Mouse (Mus musculus) thymus, postnatal 10 days (tissue): Measurements from ENCODE around the gene Ak1.

Experiments used
- DNase-seq, 2 experiments: peaks; one replicate each; pipeline ENCODE4 v3.0.0; 2021; ENCODE audit warnings: low spot score in 2 of 2

The Ak1 gene

GRCm38 (mm10) chr2:32655394-32655744 is 33.8 kb downstream of the Ak1 start:
- no peak for DNase-seq

- no peak for DNase-seq
Measured at GRCm38 (mm10) chr2:32655826-32656225, 34.3 kb downstream of the Ak1 start.

- DNase-seq: no peak
Measured at GRCm38 (mm10) chr2:32658873-32659272, 37.3 kb downstream of the Ak1 start.

- DNase-seq: no peak
Measured at GRCm38 (mm10) chr2:32661509-32662107, 40.0 kb downstream of the Ak1 start.

- peak in 1 of 2 experiments; percentile 29 for DNase-seq
Measured at GRCm38 (mm10) chr2:32662291-32662690, 40.7 kb downstream of the Ak1 start.

GRCm38 (mm10) chr2:32665345-32665744 is 43.8 kb downstream of the Ak1 start:
- DNase-seq: no peak

GRCm38 (mm10) chr2:32665853-32666252 is 44.3 kb downstream of the Ak1 start:
- DNase-seq: no peak

GRCm38 (mm10) chr2:32667775-32668174 is 46.2 kb downstream of the Ak1 start:
- no peak for DNase-seq

- DNase-seq: no peak
Measured at GRCm38 (mm10) chr2:32668176-32668575, 46.6 kb downstream of the Ak1 start.

- no peak for DNase-seq
Measured at GRCm38 (mm10) chr2:32669876-32670275, 48.3 kb downstream of the Ak1 start.

- DNase-seq: no peak
Measured at GRCm38 (mm10) chr2:32671147-32671546, 49.6 kb downstream of the Ak1 start.

- no peak for DNase-seq
Measured at GRCm38 (mm10) chr2:32671907-32672595, 50.5 kb downstream of the Ak1 start.

GRCm38 (mm10) chr2:32673176-32673917 is 51.8 kb downstream of the Ak1 start:
- DNase-seq: no peak

- DNase-seq: no peak
Measured at GRCm38 (mm10) chr2:32676821-32677220, 55.3 kb downstream of the Ak1 start.

- no peak for DNase-seq
Measured at GRCm38 (mm10) chr2:32677683-32678082, 56.1 kb downstream of the Ak1 start.

GRCm38 (mm10) chr2:32680051-32680451 is 58.5 kb downstream of the Ak1 start:
- DNase-seq: no peak

GRCm38 (mm10) chr2:32680961-32681650 is 59.5 kb downstream of the Ak1 start:
- no peak for DNase-seq

GRCm38 (mm10) chr2:32681754-32682153 is 60.2 kb downstream of the Ak1 start:
- DNase-seq: no peak

- no peak for DNase-seq
Measured at GRCm38 (mm10) chr2:32682721-32683417, 61.3 kb downstream of the Ak1 start.

- no peak for DNase-seq
Measured at GRCm38 (mm10) chr2:32683701-32684100, 62.1 kb downstream of the Ak1 start.
